Mouse (Mus musculus) ovary, postnatal 14 days (tissue): ENCODE results near the gene Cadm4.

Experiments
- DNase-seq: peaks from one replicate; pipeline ENCODE4 v3.0.0; 2022; ENCODE audit warnings: low spot score

Gene Cadm4

DNA sequence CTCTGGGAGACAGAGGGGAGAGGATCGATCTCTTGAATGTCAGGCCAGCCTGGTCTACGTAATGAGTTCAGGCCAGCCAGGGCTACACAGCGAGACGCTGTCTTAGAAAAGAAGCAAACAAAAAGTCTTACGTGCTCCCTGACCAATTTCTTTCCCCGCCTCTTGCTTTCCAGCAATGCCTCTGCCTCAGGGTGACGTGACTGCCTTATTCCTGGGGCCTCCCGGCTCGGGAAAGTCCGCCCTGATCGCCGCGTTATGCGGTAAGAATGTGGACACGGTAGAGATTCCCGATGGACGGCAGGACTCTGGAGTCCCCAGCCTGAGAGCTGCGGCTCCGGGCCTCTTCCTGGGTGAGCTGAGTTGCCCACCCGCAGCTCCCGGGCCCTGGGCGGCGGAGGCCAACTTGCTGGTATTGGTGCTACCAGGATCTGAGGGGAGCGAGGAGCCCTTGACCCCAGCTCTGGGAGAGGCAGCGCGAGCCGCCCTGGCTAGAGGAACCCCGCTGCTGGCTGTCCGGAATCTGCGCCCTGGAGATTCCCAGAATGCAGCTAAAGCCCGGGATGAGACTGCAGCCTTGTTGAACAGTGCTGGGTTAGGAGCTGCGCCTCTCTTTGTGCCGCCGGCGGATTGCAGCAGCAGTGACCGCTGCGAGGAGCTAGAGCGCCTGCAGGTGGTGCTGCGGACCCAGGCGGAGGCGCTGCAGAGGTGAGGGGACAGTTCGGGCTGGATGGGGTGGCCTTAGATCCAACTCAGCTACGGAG is 49.6 kb downstream of the Cadm4 start:
- peak; percentile 55 for DNase-seq

GRCm38 (mm10) chr7:24533031-24533571 is 51.3 kb downstream of the Cadm4 start:
- DNase-seq: no peak

DNA sequence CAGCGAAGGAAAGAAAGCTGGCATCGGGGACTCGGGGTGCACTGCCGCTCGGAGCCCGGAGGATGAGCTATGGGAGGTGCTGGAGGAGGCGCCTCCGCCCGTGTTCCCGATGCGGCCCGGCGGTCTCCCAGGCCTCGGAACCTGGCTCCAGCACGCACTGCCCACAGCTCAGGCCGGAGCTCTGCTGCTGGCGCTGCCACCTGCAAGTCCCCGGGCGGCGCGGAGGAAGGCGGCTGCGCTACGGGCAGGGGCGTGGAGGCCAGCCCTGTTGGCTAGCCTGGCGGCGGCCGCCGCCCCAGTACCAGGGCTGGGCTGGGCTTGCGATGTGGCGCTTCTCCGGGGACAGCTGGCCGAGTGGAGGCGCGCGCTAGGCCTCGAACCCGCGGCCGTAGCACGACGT is 52.0 kb downstream of the Cadm4 start:
- no peak for DNase-seq

DNA sequence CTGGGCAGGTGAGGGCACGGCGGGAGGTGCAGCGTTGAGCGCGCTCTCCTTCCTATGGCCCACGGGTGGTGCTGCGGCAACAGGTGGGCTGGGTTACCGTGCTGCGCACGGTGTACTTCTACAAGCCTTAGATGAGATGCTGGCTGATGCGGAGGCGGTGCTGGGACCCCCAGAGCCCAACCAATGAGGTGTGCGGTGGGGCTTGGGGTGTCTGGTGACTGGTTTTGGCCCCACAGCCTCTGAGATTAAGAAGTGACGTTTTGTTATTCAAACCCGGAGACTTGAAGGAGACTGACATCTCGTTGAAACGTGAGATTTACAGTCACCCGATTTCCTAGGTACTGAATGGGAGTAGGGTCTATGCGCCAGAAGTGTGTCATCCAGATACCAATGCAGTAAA is 52.5 kb downstream of the Cadm4 start:
- DNase-seq: no peak

GRCm38 (mm10) chr7:24537081-24537480 is 55.3 kb downstream of the Cadm4 start:
- DNase-seq: no peak

GRCm38 (mm10) chr7:24537591-24537990 is 55.8 kb downstream of the Cadm4 start:
- DNase-seq: no peak

GRCm38 (mm10) chr7:24538154-24538553 is 56.3 kb downstream of the Cadm4 start:
- no peak for DNase-seq

DNA sequence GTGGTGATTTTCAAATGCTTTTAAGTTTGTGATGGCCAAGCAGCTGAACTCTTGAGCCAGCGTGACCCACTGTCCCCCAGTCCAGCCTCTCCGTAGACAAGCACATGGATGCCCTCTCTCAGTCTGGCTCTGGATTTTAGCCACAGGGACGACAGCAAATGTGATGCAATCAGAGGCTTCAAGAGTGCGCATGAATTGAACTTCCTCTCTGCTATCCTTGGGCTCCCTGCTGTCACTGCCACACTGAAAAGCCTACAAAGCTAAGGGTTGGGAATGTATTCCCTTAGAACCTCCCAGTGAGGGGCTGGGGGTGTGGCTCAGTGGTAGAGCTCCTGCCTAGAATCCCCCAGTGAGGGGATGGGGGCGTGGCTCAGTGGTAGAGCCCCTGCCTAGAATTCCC is 56.9 kb downstream of the Cadm4 start:
- no peak for DNase-seq

DNA sequence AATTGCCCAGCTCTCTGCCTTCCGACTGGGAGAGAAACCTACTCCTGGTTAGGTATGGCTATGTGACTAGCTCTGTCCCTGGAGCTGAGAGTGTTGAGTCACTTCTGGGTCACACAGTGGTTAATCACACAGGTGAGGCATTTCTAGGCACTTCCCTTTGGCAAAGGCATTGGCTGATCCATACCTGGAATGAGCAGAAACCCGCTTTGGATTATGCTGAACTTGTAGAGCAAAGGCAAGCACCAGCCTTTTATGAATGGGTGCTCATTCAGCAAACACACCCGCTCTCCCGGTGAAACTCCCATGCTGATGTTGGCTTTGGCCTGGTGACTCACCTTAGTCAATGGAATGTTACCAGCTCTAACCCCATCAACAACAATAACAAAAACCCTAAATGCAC is 57.9 kb downstream of the Cadm4 start:
- DNase-seq: no peak

GRCm38 (mm10) chr7:24544506-24544905 is 62.7 kb downstream of the Cadm4 start:
- no peak for DNase-seq

GRCm38 (mm10) chr7:24546068-24546614 is 64.3 kb downstream of the Cadm4 start, which contains the start of the genes Pinlyp and Xrcc1:
Gene Pinlyp (minus strand): TSS chr7:24546118.
Gene Xrcc1 (plus strand): TSS chr7:24546289.
- DNase-seq: no peak

- DNase-seq: peak; percentile 97
These were observed 65.0 kb downstream of the Cadm4 start for GRCm38 (mm10) chr7:24546634-24547389.

GRCm38 (mm10) chr7:24547534-24548036 is 65.8 kb downstream of the Cadm4 start:
- no peak for DNase-seq

DNA sequence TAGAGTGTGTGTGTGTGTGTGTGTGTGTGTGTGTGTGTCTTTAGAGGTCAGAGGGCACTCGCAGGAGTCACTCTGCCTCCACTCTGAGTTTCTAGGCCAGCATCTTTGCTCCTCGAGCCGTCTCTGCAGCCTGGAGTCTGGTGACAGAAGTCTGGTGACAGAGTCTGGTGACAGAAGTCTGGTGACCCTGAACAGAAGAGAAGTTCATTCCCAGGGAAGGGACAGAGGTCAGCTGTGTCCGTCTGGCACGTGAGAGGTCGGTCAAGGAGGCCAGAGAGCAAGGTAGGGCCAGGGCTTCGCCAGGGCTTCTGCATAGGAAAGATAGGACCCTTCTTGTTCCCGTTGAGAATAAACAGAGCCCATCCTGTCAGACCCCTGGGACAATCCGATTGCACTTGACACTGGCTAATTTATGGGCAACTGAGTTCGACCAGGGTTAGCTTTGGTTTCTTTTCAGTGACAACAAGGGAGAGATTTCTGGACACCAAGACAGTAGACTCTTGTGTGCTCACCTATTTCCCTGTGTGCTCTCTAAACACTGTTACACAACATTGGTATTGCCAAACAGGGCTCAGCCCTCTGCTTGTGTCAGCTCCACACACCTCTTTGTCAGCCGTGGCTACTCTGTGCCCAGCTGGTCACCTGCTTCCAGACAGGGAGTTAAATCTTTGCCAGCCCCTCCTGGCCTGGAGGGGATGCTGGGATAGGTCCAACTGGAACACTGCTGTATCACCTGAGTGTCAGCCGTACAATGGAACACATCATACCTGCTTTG is 70.3 kb downstream of the Cadm4 start:
- no peak for DNase-seq
